Mouse (Mus musculus): ENCODE measurements around the gene Irak4. TPM values are rescaled to one million over a fixed set of nuclear protein-coding genes. Genes with fewer than 3 reads are reported as not detected.
A peak's percentile ranks its signal among the peaks of the same experiment; 100 is the strongest.

Gene Irak4
- 3.8 and 4.7 TPM in 2 replicates for polyA plus RNA-seq (2016; fragmentation: Nextera tagmentation; extraction: Ambion mirVana)

- H3K27me3 ChIP-seq (replicated peaks): no peaks in the 10 kb centered on the region
- peak; percentile 99 for ATAC-seq (ENCODE audit: insufficient number of reproducible peaks, low FRiP score)
- H3K9ac ChIP-seq: peak within 1 kb of the TSS; percentile 79
- no peaks in the 10 kb centered on the region for H3K36me3 ChIP-seq
- peak within 1 kb of the TSS; percentile 28 for H3K27ac ChIP-seq (ENCODE audit: poor library complexity, severe bottlenecking)
- H3K4me3 ChIP-seq: peak within 1 kb of the TSS; percentile 70
- H3K9me3 ChIP-seq (replicated peaks): no peaks in the 10 kb centered on the region
- under 1% methylated on average over 45 of the region's 45 CpGs for WGBS
- H3K4me1 ChIP-seq (replicated peaks): peaks cover 4% of the 10 kb centered on the region; the same call in 1 of the 2 replicates
- H3K4me2 ChIP-seq: peak within 1 kb of the TSS; percentile 87
Measured at GRCm38 (mm10) chr15:94543409-94544051, at the start of gene Irak4, which contains the start of gene Pus7l. Gene Irak4, plus strand, starts transcription at chr15:94543643. Gene Pus7l, minus strand, starts transcription at chr15:94543547.

- no peak for ATAC-seq (ENCODE audit: insufficient number of reproducible peaks, low FRiP score)
- 92% methylated on average over 1 of the region's 1 CpGs for WGBS
Measured at GRCm38 (mm10) chr15:94494445-94494844, 49.0 kb upstream of the Irak4 start.

GRCm38 (mm10) chr15:94495936-94496335 lies 47.5 kb upstream of the Irak4 start:
- Histone ChIP-seq H3K9me3 (replicated peaks) (no peaks in the 10 kb centered on the region), H3K4me1 (replicated peaks) (no peaks in the 10 kb centered on the region), H3K27me3 (replicated peaks) (no peaks in the 10 kb centered on the region), H3K36me3 (no peaks in the 10 kb centered on the region), H3K27ac (ENCODE audit: poor library complexity, severe bottlenecking) (no peak overlapping the region), H3K9ac (no peak overlapping the region), H3K4me3 (no peak overlapping the region), H3K4me2 (no peak overlapping the region)
- no peak for ATAC-seq (ENCODE audit: insufficient number of reproducible peaks, low FRiP score)
- 66% methylated on average over 10 of the region's 10 CpGs for WGBS

More at GRCm38 (mm10) chr15:94494445-94494844, 49.0 kb upstream of the Irak4 start:
- H3K36me3 ChIP-seq: no peaks in the 10 kb centered on the region
- H3K4me2 ChIP-seq: no peak overlapping the region
- H3K9me3 ChIP-seq (replicated peaks): no peaks in the 10 kb centered on the region
- no peak overlapping the region for H3K27ac ChIP-seq (ENCODE audit: poor library complexity, severe bottlenecking)
- no peak overlapping the region for H3K4me3 ChIP-seq
- H3K4me1 ChIP-seq (replicated peaks): no peaks in the 10 kb centered on the region
- no peak overlapping the region for H3K9ac ChIP-seq
- H3K27me3 ChIP-seq (replicated peaks): no peaks in the 10 kb centered on the region

- no peaks in the 10 kb centered on the region for H3K4me1 ChIP-seq (replicated peaks)
- 59% methylated on average over 1 of the region's 1 CpGs for WGBS
- no peak for ATAC-seq (ENCODE audit: insufficient number of reproducible peaks, low FRiP score)
- H3K9me3 ChIP-seq (replicated peaks): no peaks in the 10 kb centered on the region; the same call in 1 of the 2 replicates
- no peaks in the 10 kb centered on the region for H3K36me3 ChIP-seq
- no peaks in the 10 kb centered on the region for H3K27me3 ChIP-seq (replicated peaks)
- no peak overlapping the region for H3K27ac ChIP-seq (ENCODE audit: poor library complexity, severe bottlenecking)
- H3K9ac ChIP-seq: no peak overlapping the region
- no peak overlapping the region for H3K4me3 ChIP-seq
- no peak overlapping the region for H3K4me2 ChIP-seq
Measured at GRCm38 (mm10) chr15:94499260-94499659, 44.2 kb upstream of the Irak4 start.

GRCm38 (mm10) chr15:94503451-94504215 lies 39.8 kb upstream of the Irak4 start:
- ATAC-seq (ENCODE audit: insufficient number of reproducible peaks, low FRiP score): no peak
- H3K4me1 ChIP-seq (replicated peaks): no peaks in the 10 kb centered on the region
- no peak overlapping the region for H3K27ac ChIP-seq (ENCODE audit: poor library complexity, severe bottlenecking)
- H3K4me2 ChIP-seq: no peak overlapping the region
- no peak overlapping the region for H3K4me3 ChIP-seq
- H3K9ac ChIP-seq: no peak overlapping the region
- no peaks in the 10 kb centered on the region for H3K36me3 ChIP-seq
- H3K27me3 ChIP-seq (replicated peaks): no peaks in the 10 kb centered on the region
- 74% methylated on average over 12 of the region's 12 CpGs for WGBS
- H3K9me3 ChIP-seq (replicated peaks): peaks cover 5% of the 10 kb centered on the region; the same call in 1 of the 2 replicates

GRCm38 (mm10) chr15:94517913-94518491 lies 25.4 kb upstream of the Irak4 start:
- H3K4me1 ChIP-seq (replicated peaks): no peaks in the 10 kb centered on the region
- 65% methylated on average over 16 of the region's 16 CpGs for WGBS
- no peak for ATAC-seq (ENCODE audit: insufficient number of reproducible peaks, low FRiP score)
- 0 out of 2 replicates have a peak overlapping the region, but pooled peaks have one; percentile 23 for H3K4me2 ChIP-seq
- no peaks in the 10 kb centered on the region for H3K9me3 ChIP-seq (replicated peaks)
- no peak overlapping the region for H3K9ac ChIP-seq
- no peak overlapping the region for H3K4me3 ChIP-seq
- H3K27me3 ChIP-seq (replicated peaks): no peaks in the 10 kb centered on the region
- H3K27ac ChIP-seq (ENCODE audit: poor library complexity, severe bottlenecking): no peak overlapping the region
- no peaks in the 10 kb centered on the region for H3K36me3 ChIP-seq

GRCm38 (mm10) chr15:94520205-94520900 lies 23.1 kb upstream of the Irak4 start:
- no peak overlapping the region for H3K27ac ChIP-seq (ENCODE audit: poor library complexity, severe bottlenecking)
- WGBS: 38% methylated on average over 9 of the region's 9 CpGs
- no peaks in the 10 kb centered on the region for H3K36me3 ChIP-seq
- H3K9me3 ChIP-seq (replicated peaks): no peaks in the 10 kb centered on the region
- H3K9ac ChIP-seq: no peak overlapping the region
- ATAC-seq (ENCODE audit: insufficient number of reproducible peaks, low FRiP score): no peak
- H3K27me3 ChIP-seq (replicated peaks): no peaks in the 10 kb centered on the region
- no peak overlapping the region for H3K4me2 ChIP-seq
- H3K4me3 ChIP-seq: no peak overlapping the region
- H3K4me1 ChIP-seq (replicated peaks): 0 out of 2 replicates have a peak, but pooled peaks cover 3% of the 10 kb centered on the region

- 71% methylated on average over 5 of the region's 5 CpGs for WGBS
- H3K27ac ChIP-seq (ENCODE audit: poor library complexity, severe bottlenecking): no peak overlapping the region
- no peak for ATAC-seq (ENCODE audit: insufficient number of reproducible peaks, low FRiP score)
- no peaks in the 10 kb centered on the region for H3K27me3 ChIP-seq (replicated peaks)
- no peaks in the 10 kb centered on the region for H3K36me3 ChIP-seq
- H3K9me3 ChIP-seq (replicated peaks): no peaks in the 10 kb centered on the region
- H3K4me3 ChIP-seq: no peak overlapping the region
- H3K4me1 ChIP-seq (replicated peaks): 0 out of 2 replicates have a peak, but pooled peaks cover 3% of the 10 kb centered on the region
- no peak overlapping the region for H3K9ac ChIP-seq
- no peak overlapping the region for H3K4me2 ChIP-seq
Measured at GRCm38 (mm10) chr15:94520959-94521358, 22.5 kb upstream of the Irak4 start.

- Histone ChIP-seq H3K9me3 (replicated peaks) (no peaks in the 10 kb centered on the region), H3K9ac (no peak overlapping the region), H3K4me3 (no peak overlapping the region), H3K36me3 (peaks cover 12% of the 10 kb centered on the region), H3K4me1 (replicated peaks) (0 out of 2 replicates have a peak, but pooled peaks cover 3% of the 10 kb centered on the region), H3K4me2 (no peak overlapping the region), H3K27ac (ENCODE audit: poor library complexity, severe bottlenecking) (no peak overlapping the region), H3K27me3 (replicated peaks) (no peaks in the 10 kb centered on the region)
- ATAC-seq (ENCODE audit: insufficient number of reproducible peaks, low FRiP score): no peak
- WGBS: 74% methylated on average over 28 of the region's 28 CpGs
Measured at GRCm38 (mm10) chr15:94523251-94523650, 20.2 kb upstream of the Irak4 start.

GRCm38 (mm10) chr15:94524956-94525355 lies 18.5 kb upstream of the Irak4 start:
- ATAC-seq (ENCODE audit: insufficient number of reproducible peaks, low FRiP score): no peak
- no peak overlapping the region for H3K4me3 ChIP-seq
- H3K4me2 ChIP-seq: no peak overlapping the region
- H3K4me1 ChIP-seq (replicated peaks): 0 out of 2 replicates have a peak, but pooled peaks cover 3% of the 10 kb centered on the region
- 86% methylated on average over 12 of the region's 12 CpGs for WGBS
- H3K27me3 ChIP-seq (replicated peaks): no peaks in the 10 kb centered on the region
- peaks cover 16% of the 10 kb centered on the region for H3K36me3 ChIP-seq
- H3K27ac ChIP-seq (ENCODE audit: poor library complexity, severe bottlenecking): no peak overlapping the region
- H3K9me3 ChIP-seq (replicated peaks): no peaks in the 10 kb centered on the region
- no peak overlapping the region for H3K9ac ChIP-seq

Measured in heart, embryonic 12.5 days (tissue).